Mouse (Mus musculus): ENCODE data around the gene Fcho2. TPM values are rescaled to one million over a fixed set of nuclear protein-coding genes. Genes with fewer than 3 reads are reported as not detected.

Fcho2 gene
- polyA plus RNA-seq, 1 experiment from 2014 or later: 30.6 TPM

DNA sequence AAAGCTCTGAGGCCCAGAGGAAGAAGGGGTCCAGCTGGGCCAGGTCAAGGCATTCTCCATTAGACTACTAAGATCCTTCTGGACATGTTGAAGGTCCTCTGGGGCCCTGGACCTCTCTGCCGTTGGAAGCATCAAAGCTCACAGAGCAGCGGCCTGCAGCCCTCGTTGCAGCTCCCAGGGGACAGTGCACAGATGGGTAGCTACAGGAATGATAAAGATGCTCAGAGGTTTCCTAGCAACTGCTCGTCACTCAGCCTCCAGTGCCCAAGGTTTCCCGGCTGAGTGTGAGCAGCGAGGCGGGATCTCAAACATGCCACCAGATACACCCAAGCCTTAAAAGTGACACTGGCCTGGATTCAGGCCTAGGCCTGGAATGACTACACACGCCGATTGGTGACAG lies 127.3 kb downstream of the Fcho2 start:
- H3K9ac ChIP-seq (replicated peaks): no peak overlapping the region
- H3K4me3 ChIP-seq (replicated peaks): no peak overlapping the region
- H3K4me1 ChIP-seq (replicated peaks): peaks cover 10% of the 10 kb centered on the region
- no peaks in the 10 kb centered on the region for H3K9me3 ChIP-seq
- no peaks in the 10 kb centered on the region for H3K27me3 ChIP-seq
- no peak overlapping the region for H3K4me2 ChIP-seq (replicated peaks)
- H3K27ac ChIP-seq: no peak overlapping the region
- H3K36me3 ChIP-seq: no peaks in the 10 kb centered on the region
- 44% methylated on average over 9 of the region's 9 CpGs for WGBS
- peak; percentile 72 for ATAC-seq

DNA sequence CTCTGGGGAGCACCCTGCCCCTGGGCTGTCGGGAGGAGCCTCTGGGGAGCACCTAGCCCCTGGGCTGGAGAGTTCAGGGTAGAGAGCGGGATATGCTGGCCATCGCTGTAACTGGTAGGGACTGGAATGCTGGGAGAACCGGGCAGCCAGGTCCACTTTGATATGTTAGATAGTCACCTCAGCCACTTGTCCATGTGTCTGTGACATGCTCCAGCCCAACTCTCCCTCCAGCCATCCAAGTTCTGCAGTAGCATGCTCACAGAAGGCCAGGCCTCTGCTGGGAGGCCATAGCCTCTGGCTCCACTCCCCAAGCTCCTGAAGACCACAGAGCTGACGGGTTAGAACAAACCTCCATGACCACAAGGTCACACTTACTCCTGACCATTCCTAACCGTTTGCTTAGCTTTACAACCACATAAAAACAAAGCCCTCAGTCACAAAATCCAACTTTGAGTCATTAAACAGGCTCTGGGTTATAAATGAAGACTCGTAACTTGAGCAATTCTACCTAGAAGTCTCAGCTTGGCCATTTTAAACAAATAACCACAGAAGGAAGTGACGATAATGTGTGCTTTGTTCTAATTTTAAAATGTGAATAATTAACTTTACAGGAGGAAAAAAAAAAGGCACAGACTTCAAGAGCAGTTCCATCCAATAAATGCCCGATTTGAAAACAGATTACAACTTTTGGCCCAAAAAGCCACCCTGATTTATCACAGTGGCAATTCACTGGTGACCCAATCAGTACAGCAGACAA lies 130.9 kb downstream of the Fcho2 start:
- Histone ChIP-seq H3K27me3 (no peaks in the 10 kb centered on the region), H3K4me3 (replicated peaks) (no peak overlapping the region), H3K4me1 (replicated peaks) (peaks cover 10% of the 10 kb centered on the region), H3K9me3 (no peaks in the 10 kb centered on the region), H3K36me3 (no peaks in the 10 kb centered on the region), H3K4me2 (replicated peaks) (no peak overlapping the region), H3K27ac (no peak overlapping the region), H3K9ac (replicated peaks) (no peak overlapping the region)
- 86% methylated on average over 9 of the region's 9 CpGs for WGBS
- no peak for ATAC-seq

DNA sequence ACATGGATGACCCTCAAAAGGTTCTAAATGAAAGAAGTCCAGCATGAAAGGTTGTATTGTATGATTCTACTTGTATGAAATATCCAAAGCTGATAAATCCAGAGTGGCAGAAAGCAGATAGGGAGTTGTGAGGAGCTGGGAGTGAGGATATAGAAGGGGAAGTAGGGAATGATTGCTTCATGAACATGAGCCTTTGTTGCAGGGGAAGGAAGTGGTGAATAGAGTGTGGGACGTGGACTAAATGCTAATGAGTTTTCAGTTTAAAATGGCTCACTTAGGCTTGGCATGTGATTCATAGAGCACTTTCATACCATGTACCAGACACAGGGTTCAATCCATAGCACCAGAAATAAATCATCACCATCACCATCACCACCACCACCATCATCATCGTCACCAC lies 131.8 kb downstream of the Fcho2 start:
- H3K4me2 ChIP-seq (replicated peaks): no peak overlapping the region
- H3K4me1 ChIP-seq (replicated peaks): peaks cover 10% of the 10 kb centered on the region
- no peaks in the 10 kb centered on the region for H3K27me3 ChIP-seq
- WGBS: 84% methylated on average over 2 of the region's 2 CpGs
- no peaks in the 10 kb centered on the region for H3K9me3 ChIP-seq
- H3K4me3 ChIP-seq (replicated peaks): no peak overlapping the region
- no peaks in the 10 kb centered on the region for H3K36me3 ChIP-seq
- no peak overlapping the region for H3K27ac ChIP-seq
- H3K9ac ChIP-seq (replicated peaks): no peak overlapping the region
- no peak for ATAC-seq

DNA sequence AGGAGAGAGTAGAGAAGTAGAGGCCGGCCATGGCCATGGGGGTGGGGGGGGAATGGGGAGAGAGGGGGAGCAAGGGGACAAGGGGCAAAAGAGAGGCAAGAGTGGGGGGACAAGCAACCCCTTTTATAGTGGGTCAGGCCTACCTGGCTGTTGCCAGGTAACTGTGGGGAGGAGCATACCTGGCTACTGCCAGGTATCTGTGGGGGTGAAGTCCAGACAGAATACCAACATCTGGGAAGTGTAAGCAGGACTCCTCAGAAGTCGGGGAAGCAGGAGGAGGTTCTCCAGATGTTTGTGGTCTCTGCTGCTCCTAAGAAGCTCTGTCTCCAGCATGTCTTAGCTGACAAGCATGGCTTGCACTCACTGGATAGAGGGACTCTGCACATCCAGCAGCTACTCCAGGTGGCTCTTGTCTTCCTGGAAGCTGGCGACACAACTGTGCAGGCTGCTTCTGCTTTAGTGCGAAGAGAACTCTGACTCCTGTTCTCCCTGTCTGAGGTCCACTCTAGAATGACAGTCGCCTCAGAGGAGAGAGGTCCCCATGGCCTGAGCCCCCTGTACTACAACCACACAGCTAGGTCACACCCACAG lies 134.7 kb downstream of the Fcho2 start:
- Histone ChIP-seq H3K4me2 (replicated peaks) (no peak overlapping the region), H3K4me1 (replicated peaks) (no peaks in the 10 kb centered on the region), H3K9me3 (no peaks in the 10 kb centered on the region), H3K9ac (replicated peaks) (no peak overlapping the region), H3K27me3 (no peaks in the 10 kb centered on the region), H3K36me3 (no peaks in the 10 kb centered on the region), H3K27ac (no peak overlapping the region), H3K4me3 (replicated peaks) (no peak overlapping the region)
- WGBS: 93% methylated on average over 5 of the region's 5 CpGs
- no peak for ATAC-seq

DNA sequence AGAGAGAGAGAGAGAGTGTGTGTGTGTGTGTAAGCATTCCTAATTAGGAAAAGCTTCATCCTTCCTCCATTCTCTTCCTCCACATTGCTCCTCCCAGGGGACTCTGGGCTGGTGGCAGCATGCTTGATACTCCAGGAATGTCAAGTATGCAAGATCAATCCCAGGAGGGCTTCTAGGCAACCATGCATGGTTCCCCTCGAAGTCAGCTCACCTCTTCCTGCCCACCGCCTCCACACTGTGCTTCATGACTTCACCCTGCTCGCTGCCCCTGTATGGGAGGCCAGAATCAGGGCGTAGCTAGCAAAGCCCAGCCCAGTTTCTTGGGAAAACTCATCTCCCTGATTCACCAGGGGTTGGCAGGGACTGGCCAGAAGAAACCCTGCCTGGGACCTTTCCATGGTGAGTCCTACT lies 135.6 kb downstream of the Fcho2 start:
- H3K4me2 ChIP-seq (replicated peaks): no peak overlapping the region
- H3K4me1 ChIP-seq (replicated peaks): no peaks in the 10 kb centered on the region
- H3K9me3 ChIP-seq: no peaks in the 10 kb centered on the region
- no peak for ATAC-seq
- H3K4me3 ChIP-seq (replicated peaks): no peak overlapping the region
- no peaks in the 10 kb centered on the region for H3K36me3 ChIP-seq
- H3K27me3 ChIP-seq: no peaks in the 10 kb centered on the region
- 65% methylated on average over 4 of the region's 4 CpGs for WGBS
- H3K27ac ChIP-seq: no peak overlapping the region
- no peak overlapping the region for H3K9ac ChIP-seq (replicated peaks)

DNA sequence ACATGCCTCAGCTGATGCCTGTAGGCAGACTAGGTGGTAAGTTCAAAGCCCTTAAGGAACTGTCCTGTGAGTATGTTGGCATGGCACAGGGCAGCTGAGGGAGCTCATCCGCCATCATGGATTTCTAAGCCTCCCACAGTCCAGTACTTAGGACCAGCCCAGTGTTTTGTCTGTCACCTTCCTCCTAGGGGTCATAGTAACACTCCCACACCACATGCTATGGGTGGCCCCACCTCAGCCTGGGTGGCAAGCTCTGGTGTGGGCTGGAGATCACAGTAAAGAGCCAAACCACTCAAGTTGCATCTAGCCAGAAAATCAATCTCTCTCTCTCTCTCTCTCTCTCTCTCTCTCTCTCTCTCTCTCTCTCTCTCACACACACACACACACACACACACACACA lies 136.0 kb downstream of the Fcho2 start:
- no peak for ATAC-seq
- no peak overlapping the region for H3K4me2 ChIP-seq (replicated peaks)
- 100% methylated on average over 1 of the region's 1 CpGs for WGBS
- H3K9ac ChIP-seq (replicated peaks): no peak overlapping the region
- no peaks in the 10 kb centered on the region for H3K36me3 ChIP-seq
- no peaks in the 10 kb centered on the region for H3K27me3 ChIP-seq
- no peak overlapping the region for H3K4me3 ChIP-seq (replicated peaks)
- H3K4me1 ChIP-seq (replicated peaks): no peaks in the 10 kb centered on the region
- H3K9me3 ChIP-seq: no peaks in the 10 kb centered on the region
- no peak overlapping the region for H3K27ac ChIP-seq

DNA sequence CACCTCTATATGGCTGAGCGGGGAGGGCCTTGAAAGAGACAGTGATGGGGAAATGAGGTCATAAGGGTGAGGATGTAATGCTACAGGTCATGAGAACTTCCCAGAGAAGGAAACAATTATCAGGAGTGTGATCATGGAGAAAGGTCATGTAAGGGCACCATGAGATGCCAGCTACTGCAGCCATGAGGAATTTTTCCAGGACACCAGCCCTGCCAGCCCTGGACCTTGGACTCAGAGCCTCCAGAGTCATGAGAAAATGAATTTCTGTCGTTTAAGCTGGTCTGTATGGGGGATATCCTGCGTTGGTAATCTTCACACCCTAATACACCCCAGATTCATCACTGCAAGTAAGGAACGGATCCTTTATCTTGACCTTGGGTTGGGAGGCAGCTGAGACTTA lies 141.3 kb downstream of the Fcho2 start:
- Histone ChIP-seq H3K4me1 (replicated peaks) (no peaks in the 10 kb centered on the region), H3K4me3 (replicated peaks) (no peak overlapping the region), H3K27me3 (no peaks in the 10 kb centered on the region), H3K4me2 (replicated peaks) (no peak overlapping the region), H3K27ac (no peak overlapping the region), H3K9me3 (no peaks in the 10 kb centered on the region), H3K9ac (replicated peaks) (no peak overlapping the region), H3K36me3 (no peaks in the 10 kb centered on the region)
- 85% methylated on average over 4 of the region's 4 CpGs for WGBS
- ATAC-seq: no peak

Other genes starting within 250 kb of the Fcho2 start
- not detected in 2 replicates for gene Tmem174, start 178.0 kb downstream of the Fcho2 start, polyA plus RNA-seq (2015; fragmentation: Nextera tagmentation; extraction: Ambion mirVana)
- gene Tmem171, start 120.6 kb downstream of the Fcho2 start, polyA plus RNA-seq (2015; fragmentation: Nextera tagmentation; extraction: Ambion mirVana): not detected in 2 replicates
- gene Tnpo1, start 110.9 kb upstream of the Fcho2 start, polyA plus RNA-seq (2015; fragmentation: Nextera tagmentation; extraction: Ambion mirVana): 70.3 and 71.4 TPM in 2 replicates
- not detected in 2 replicates for gene 1700024P04Rik, start 169.1 kb upstream of the Fcho2 start, polyA plus RNA-seq (2015; fragmentation: Nextera tagmentation; extraction: Ambion mirVana)